Mouse (Mus musculus): ENCODE data around the gene Cic.
A peak's percentile ranks its signal among the peaks of the same experiment; 100 is the strongest.

Cic gene

GRCm38 (mm10) chr7:25282731-25283211, 15.3 kb downstream of the Cic start:
- DNase-seq (ENCODE audit: low spot score): no peak

GRCm38 (mm10) chr7:25283637-25284036, 16.1 kb downstream of the Cic start:
- DNase-seq (ENCODE audit: low spot score): no peak

DNA sequence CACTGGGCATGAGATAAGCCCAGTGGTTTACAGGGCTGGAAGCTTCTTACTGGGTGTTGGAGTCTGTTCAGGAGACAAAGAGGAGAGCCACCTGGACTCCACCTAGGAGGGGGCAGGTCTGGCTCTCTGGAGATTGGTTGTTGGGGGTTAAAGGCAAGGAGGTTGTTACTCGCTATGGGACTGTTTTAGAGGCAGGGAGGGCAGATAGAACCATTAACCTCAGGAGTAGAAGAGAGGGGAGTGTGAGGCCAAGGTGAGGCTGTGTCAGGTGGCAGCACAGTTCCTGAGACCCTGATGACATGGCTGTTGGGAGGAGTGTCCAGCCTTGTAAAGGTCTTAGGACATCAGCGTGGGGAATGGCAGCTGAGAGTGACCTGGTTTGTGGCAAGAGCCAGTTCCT, 16.7 kb downstream of the Cic start:
- DNase-seq (ENCODE audit: low spot score): no peak

DNA sequence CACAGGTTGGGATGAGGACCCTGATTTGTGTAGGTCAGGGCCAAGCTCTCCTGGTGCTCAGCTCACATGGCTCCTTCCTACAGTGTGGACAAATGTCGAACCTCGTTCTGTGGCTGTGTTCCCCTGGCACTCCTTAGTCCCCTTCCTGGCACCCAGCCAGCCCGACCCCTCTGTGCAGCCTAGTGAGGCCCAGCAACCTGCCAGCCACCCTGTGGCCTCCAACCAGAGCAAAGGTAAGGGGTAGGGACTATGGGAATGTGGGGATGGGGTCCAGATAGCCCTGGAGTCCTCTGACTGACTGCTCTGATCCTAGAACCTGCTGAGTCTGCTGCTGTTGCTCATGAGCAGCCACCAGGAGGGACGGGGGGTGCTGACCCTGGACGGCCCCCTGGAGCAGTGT, 17.3 kb downstream of the Cic start:
- no peak for DNase-seq (ENCODE audit: low spot score)

DNA sequence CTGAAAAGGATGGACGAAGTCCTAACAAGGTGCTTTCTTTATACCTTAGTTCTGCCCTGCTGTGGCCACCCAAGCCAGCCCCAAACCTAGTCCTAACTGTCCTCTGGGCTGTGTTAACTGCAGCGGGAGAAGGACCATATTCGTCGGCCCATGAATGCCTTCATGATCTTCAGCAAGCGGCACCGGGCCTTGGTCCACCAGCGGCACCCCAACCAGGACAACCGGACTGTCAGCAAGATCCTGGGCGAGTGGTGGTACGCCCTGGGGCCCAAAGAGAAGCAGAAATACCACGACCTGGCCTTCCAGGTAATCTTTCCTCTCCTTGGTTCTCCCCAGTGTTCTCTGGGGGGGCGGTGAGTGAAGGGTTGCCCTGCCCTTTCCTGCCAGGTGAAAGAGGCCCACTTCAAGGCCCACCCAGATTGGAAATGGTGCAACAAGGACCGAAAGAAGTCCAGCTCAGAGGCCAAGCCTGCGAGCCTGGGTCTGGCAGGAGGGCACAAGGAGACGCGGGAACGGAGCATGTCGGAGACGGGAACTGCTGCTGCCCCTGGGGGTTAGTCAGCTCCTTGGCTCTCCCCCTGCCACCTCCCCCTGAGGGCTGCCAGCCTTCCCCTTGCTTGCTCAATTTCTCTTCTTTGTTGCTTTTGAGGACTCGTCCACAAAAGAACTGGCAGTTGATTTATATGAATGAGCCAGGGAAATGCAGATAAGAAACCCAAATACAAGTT, 18.2 kb downstream of the Cic start:
- DNase-seq (ENCODE audit: low spot score): no peak

DNA sequence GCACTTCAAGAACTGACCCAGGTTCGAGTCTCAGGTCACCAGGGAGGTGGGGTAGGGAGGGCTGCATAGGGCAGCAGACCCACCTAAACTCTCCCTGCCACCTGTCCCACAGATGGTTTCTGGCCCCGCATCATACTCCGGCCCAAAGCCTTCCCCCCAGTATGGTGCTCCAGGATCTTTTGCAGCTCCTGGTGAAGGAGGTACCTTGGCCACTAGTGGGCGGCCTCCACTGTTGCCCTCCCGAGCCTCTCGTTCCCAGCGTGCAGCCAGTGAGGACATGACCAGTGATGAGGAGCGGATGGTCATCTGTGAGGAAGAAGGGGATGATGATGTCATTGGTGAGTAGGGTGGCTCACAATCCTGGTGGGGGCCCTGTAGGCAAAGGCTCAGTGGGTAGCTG, 19.5 kb downstream of the Cic start:
- no peak for DNase-seq (ENCODE audit: low spot score)

DNA sequence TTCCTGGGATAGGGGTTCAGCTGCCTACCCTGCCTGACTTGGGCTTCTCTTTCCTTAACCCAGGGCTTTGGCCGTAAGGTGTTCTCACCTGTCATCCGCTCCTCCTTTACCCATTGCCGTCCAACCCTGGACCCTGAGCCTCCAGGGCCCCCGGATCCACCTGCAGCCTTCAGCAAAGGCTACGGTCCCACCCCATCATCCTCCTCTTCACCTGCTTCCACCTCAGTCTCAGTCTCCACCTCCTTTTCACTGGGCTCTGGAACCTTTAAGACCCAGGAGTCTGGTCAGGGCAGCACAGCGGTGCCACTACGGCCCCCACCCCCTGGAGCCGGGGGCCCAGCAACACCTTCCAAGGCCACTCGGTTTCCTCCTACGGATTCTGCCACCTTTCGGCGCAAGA, 20.5 kb downstream of the Cic start:
- no peak for DNase-seq (ENCODE audit: low spot score)

GRCm38 (mm10) chr7:25288721-25289120, 21.2 kb downstream of the Cic start:
- no peak for DNase-seq (ENCODE audit: low spot score)

- DNase-seq (ENCODE audit: low spot score): no peak
These were observed 22.4 kb downstream of the Cic start for GRCm38 (mm10) chr7:25289925-25290324.

- DNase-seq (ENCODE audit: low spot score): no peak
These were observed 23.0 kb downstream of the Cic start for GRCm38 (mm10) chr7:25290463-25290862.

DNA sequence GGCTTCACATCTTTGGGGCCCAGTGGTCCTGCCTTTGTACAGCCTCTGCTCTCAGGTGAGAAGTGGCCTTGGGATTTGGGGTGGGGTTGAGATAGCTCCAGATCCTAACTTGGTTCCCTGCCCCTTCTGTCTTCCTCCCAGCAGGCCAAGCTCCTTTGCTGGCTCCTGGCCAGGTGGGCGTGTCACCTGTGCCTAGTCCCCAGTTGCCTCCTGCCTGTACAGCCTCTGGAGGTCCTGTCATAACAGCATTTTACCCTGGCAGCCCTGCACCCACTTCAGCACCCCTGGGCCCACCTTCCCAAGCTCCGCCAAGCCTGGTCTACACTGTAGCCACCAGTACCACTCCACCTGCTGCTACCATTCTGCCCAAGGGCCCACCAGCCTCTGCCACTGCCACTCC, 23.4 kb downstream of the Cic start:
- no peak for DNase-seq (ENCODE audit: low spot score)

- no peak for DNase-seq (ENCODE audit: low spot score)
These were observed 24.6 kb downstream of the Cic start for GRCm38 (mm10) chr7:25292107-25292506.

GRCm38 (mm10) chr7:25293191-25293739, 25.8 kb downstream of the Cic start:
- no peak for DNase-seq (ENCODE audit: low spot score)

DNA sequence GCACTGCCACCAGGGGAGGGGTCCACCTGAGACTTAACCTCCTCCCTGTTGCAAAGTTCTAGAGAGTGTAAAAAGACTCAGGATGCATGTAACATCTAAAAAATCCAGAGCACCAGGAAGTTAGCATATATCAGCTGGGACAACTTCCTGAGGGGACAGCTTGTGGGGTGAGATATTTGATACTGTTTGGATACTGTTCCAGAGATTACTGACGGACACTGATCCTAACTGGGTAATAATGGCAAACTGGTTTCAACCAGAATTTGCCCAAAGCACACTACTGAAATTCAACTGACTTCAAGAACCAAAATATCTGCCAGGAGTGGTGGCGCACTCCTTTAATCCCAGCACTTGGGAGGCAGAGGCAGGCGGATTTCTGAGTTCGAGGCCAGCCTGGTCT, 27.0 kb downstream of the Cic start:
- DNase-seq (ENCODE audit: low spot score): no peak

DNA sequence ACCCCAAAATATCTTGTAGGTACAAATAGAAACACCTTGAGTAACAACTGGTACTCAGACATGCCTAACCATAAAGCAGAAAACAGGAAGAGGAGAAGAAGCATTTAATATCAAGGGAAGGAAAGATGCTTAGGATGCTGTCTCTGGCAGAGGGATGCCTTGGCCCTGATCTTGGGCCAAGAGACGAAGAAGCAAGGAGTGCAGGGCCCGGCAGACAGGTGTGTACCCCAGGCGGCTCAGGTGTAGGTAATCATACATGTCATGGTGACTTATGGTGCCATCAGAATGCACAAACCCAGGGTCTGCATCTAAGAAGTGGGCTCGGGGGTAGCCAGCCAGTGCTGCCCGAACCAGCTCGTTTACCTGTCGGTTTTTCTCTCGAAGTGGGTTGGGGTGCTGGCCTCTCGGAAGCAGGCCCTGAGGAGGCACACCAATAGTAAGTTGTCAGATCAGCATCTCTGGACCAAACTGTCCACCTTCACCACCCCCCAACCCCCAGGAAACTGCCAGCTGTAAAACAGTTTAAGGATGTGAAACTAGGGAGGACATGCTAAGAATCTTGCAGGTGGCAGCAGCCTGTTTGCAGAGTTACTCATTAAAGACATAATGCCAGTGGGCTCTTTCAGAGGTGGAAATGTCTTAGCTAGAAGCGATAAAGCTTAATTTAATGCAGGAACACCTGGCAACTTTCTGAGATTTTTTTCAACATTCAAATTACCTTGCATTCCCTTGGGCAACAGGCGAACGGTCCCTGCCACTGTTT, 27.6 kb downstream of the Cic start:
- no peak for DNase-seq (ENCODE audit: low spot score)

DNA sequence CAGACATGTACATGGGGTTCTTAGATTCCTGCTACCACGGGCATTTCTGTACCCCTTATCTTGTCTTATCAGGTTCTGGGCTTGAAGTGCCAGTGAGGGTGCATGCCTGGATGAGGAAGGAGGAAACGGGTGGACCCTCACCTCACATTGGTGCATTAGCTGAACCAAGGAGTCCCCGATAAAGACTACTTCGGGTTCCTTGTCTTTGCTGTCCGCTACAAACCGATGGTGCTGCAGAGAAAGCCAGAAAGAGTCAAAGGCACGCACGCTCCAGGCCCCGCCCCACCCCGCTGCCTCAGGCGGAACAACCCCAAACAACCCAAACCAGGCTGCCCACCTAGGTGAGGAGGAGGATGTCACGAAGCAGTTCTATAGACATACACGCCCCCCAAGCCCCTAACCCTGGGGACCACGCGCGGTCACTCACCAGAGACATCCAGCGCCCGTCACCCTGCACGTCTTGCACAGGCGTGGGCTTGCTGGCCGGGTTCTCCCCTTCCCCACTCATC, 29.5 kb downstream of the Cic start:
- DNase-seq (ENCODE audit: low spot score): no peak

DNA sequence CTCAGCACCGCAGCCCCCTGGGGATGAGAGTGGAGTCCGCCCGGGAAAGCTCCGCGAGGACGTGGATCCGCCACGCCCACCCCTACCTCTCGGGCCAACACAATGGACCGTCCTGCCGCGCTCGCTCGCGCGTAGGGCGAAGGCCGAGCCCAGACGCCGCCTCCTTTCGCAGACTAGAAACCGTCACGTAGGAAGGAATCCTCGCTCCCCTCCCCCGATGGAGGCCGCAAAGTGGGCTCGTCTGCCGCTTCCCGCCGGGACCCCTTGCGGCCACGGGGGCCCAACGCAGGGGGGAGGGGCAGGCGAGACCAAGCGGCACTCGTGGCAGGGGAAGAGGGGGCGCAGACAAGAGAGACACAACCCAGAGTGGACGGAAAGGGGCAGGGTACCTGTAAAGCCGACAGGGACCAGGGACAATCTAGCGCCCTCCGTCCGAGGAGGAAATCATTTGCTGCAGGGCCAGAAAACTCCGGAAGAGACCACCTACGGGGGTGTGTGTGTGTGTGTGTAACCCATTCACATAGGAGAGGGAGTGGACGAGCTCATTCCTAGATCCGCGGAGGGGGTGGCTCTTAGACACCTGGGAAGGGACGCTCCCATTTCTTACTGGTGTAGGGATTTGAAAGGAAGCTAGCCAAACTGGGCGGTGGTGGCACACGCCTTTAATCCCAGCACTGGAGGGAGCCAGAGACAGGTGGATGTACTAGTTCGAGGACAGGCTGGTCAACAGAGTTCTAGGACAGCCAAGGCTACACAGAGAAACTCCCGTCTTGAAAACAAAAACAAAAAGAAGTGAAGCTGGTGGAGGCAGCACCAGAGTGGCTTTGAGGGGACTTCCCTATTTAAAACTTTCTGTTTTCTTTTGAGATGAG, 30.2 kb downstream of the Cic start, which contains the start of gene Pafah1b3:
Gene Pafah1b3, minus strand, starts transcription at position 533 of the 872 bp plus-strand sequence.
- DNase-seq (ENCODE audit: low spot score): peak; percentile 78

GRCm38 (mm10) chr7:25301063-25301462, 33.6 kb downstream of the Cic start, which contains the start of gene Prr19:
Gene Prr19 (plus strand): TSS chr7:25301411.
- DNase-seq (ENCODE audit: low spot score): no peak

DNA sequence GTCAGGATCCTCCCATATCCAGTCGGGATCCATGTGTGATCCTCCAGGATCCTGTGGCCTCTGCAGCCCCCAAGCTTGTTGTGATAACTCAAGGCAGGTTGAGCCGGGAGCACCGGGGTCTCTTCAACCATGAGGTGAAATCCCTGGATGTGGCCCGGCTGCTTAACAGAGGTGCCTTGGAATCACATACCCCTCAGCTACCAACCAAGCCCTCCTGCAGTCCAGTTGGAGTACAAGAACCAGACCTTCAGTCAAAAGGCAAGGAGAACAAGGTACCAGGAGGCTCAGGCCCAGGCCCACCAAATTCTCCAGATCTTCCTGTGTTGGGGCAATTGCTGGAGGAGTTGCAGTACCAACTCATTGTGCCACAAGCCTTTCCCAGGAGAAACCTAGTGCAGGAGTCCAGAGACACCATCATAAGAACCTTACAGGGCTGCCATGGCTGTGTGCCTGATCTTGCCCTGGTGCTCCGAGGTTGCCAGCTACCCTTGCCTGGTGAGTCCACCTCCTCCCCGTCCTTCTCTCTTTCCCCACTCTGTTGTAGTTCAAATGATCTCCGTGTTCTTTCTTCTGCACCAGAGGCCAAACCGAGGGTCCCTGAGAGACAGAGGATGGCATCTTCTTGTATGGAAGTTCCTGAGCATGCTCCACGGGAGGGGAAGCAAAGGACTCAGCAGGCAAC, 35.6 kb downstream of the Cic start:
- no peak for DNase-seq (ENCODE audit: low spot score)

DNA sequence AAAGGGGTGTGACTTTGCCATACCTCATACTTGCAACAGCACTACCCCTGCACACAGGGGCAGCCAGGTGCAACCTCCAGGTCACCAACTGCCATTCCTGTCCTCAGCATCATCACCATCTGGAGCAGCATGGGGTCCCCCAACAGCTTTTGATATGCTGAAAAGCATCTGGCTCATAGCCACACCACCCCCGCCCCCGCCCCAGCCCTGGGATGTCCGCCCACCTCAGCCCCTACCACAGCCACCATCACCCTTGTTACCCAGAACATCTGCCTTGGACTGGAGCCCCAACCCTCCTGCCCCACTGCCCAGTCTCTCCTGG, 36.1 kb downstream of the Cic start:
- no peak for DNase-seq (ENCODE audit: low spot score)

DNA sequence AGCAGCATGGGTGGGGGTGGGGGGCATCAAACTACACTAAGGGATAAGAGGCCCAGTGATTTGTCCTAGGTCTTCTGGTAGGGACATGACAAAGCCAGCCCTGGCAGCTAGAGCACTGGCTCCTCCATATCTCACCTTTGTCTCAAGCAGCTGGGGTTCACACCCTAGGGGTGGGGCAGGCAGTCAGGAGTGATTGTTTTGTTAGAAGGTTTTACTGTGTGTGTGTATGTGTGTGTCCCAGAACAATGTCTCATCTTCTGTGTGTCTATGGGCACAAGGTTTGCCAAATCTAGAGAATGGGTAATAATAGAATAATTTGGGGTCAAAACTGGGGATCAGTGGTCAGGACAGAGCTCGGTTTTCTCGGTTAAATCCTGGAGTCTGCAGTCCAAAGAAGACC, 38.0 kb downstream of the Cic start:
- DNase-seq (ENCODE audit: low spot score): no peak

Measured in ovary, adult 18-20 months (tissue).